Mouse (Mus musculus) bone marrow macrophage, adult 2 months (primary cell): ENCODE data around the gene Slfn8.
"Not testable (repeated sequence)": the region's sequence is repeated elsewhere in the genome, so short reads cannot be mapped to it uniquely, and the experiment has no call there.

ENCODE experiments used
- CTCF ChIP-seq: IDR thresholded peaks from 2 replicates; pipeline ENCODE4 v1.5.1; 2012; ENCODE audit warnings: low read depth, mild to moderate bottlenecking, low read length, moderate library complexity
- POLR2A ChIP-seq: IDR thresholded peaks from 2 replicates; pipeline ENCODE4 v1.6.1; 2012; ENCODE audit warnings: mild to moderate bottlenecking, low read depth, low read length, borderline replicate concordance

- TF ChIP-seq POLR2A, CTCF: not testable (repeated sequence)
Observed at GRCm38 (mm10) chr11:82990612-82991385, 29.8 kb downstream of the Slfn8 start.
